Mouse (Mus musculus) cerebellum, adult 18-20 months (tissue): ENCODE results near the gene Wfdc8.

Source experiments
- DNase-seq, 2 experiments: peaks; one replicate each; pipeline ENCODE4 v3.0.0; 2021

Wfdc8 gene

DNA sequence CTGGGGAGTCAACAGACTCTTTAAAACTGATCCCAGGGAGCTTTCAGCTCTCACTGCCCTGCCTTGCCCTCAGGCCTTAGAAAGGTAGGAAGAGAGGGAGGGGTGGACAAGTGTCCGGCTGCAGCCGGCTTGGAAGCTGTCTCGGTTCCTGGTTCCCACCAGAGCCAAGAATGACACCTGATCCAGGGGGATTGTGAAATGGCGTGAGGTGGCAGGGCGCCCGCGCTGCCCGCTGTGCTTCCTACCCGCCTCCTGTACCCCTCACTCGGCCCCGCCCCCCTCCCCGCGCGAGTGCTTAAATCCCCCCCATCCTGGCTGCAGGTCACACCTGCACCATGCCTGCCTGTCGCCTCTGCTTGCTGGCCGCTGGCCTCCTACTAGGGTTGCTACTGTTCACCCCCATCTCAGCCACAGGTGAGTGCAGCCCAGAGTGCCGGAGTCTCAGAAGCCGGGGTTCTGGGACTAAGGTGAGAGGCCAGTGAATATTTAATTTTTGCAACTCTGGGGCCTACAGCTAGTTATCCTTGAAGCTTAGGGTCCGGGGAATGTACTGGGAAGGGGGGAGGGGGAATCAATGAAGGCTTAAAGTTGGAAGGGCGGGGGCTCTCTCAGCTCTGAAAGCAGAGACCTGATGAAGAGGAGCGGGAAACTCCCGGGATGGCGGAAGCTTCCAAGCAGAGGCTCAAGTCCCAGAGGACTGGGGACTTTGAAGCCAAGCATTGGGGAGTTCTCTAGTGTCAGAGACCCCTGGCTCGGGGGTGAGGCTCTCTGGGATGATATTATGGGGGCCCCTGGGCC is 50.8 kb downstream of the Wfdc8 start, which contains the start of gene Wfdc2:
Gene Wfdc2 (plus strand): TSS at position 23 of the 798 bp plus-strand sequence.
- no peak for DNase-seq

DNA sequence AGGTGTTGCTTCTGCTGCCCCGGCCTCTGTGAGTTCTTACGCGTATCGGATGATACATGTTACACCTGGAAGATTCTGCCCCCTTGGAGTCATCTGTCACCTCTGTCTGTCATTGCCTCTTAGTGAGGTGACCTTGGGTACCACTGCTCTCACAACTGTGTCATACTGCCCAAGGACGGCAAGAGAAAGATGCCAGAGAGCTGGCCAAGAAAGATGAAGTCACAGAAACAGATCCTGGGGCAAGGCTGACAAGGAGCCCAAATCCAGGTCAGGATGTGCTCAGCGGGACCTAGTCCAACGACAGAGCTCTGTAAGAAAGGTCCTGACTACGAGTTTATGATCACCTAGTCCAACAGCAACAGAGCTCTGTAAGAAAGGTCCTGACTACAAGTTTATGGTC is 53.3 kb downstream of the Wfdc8 start:
- no peak for DNase-seq

DNA sequence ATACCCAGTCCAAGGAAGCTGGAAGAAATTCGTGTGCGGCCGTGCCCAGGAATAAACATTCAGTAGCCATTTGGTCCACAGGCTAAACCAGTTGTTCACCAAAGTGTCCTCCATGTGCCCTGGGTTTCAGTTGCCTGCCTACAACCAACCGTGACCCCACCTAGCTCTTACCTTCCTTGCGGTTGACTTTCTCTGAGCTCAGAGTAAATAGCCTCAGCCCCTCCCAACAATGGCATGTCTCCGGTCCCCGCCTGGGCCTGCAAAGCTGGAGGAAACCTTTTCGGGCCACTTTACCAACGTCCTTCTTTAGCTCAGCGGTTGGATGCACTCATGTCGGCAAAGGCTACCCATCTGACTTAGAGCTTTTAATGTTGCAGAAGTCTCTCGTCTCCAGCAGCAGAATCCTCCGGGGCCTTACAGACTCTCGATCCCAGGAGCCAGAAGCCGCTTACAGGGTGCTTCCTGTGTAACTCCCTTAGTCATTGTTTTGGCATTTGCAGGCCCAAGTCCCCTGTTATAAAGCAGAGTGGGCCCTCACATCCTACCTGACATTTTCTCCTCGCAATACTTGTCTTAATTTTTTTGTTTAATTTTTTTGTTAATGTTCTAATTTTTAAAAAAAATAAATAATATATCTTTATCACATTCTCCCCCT is 54.3 kb downstream of the Wfdc8 start:
- no peak for DNase-seq

DNA sequence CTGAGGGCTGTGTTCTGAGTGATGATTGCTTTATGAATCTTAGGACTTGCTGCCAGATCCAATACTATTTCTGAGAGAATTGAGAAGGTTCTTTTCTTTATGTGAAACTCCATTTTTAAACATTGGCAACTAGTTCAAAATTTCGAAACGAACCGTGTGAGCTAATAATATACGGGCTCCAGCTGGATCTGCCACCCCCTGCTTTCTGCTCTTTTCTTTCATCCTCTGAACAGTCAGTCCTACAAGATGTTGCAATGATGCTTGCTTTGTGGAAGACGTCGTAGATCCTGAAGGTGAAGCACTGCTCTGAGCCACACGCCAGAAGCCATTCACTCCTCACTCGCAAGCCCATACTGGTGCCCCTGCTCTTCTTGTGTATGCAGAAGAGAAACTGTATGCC is 55.0 kb downstream of the Wfdc8 start:
- no peak for DNase-seq

DNA sequence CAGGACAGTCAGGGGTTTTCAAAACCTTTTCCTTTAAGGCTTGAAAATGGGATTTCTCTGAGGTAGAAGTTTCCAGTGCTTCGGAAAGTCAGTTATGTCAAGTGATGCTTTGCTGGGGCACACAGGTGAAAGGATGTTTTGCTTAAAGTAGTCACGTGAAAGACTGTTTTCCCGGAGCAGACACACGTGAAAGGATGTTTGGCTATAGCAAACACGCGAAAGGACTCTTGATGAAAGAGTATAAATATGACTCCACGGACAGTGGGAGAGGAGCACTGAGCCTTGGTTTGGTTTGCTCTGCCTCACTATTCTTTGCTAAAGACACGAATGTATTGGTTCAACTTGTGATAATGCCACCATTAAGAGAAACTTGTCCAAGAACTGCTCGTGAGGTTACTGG is 61.9 kb downstream of the Wfdc8 start:
- no peak for DNase-seq

DNA sequence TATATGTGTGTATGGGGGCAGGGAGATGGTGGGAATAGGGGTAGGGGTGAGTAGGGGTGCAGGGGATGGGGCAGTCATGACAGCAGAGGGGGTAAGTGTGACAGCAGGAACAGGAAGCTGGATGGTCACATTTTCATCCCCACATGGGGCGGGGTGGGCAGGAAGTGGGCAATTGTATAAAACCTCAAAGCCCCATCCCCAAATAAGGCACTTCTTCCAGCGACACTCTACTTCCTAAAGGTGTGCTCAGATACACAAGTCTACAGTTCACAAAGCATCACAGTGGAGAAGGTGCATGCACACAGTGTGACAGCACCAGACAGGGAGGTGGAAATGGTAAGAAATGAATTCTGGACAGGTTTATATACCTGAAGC is 62.5 kb downstream of the Wfdc8 start:
- no peak for DNase-seq

DNA sequence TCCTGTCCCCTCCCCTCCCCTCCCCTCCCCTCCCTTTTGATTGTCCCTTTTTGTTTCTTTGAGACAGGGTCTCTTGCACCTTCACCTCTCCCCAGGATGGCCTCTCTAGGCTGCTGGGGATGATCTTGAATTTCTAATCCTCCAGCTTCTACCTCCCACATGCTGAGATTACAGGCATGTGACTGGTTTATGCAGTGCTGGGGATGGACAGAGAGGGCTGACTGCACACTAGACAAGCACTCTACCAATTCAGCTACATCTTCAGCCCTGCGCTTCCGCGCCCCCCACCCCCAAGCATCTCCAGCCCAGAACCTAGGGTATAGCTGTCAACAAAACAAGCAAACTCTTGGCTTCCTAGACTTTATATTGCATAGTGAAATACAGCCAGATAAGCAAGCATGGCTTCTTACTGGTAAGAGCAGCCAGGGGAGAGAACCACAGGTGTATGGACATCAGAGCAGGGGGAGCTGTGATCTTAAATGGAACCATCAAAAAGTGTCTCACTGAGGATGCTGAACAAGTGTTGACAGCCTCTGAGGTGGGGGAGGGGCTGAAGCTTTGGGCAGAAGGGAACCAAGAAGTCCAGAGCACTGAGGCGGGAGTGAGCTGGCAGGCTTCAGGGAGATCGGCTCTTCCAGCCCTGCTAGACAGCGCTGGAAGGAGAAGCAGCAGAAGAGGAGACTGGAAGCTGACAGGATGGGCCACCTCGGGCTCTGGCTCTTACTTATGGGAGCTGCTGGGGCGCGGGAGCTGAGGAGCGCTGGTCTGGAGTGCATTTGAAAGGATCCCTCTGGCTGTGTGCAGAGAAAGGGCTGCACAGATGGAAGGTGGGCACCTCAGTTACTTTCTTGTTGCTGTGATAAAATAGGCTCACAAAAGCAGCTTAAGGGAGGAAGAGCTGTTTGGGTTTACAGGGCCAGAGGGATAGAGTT is 63.2 kb downstream of the Wfdc8 start:
- DNase-seq = no peak

DNA sequence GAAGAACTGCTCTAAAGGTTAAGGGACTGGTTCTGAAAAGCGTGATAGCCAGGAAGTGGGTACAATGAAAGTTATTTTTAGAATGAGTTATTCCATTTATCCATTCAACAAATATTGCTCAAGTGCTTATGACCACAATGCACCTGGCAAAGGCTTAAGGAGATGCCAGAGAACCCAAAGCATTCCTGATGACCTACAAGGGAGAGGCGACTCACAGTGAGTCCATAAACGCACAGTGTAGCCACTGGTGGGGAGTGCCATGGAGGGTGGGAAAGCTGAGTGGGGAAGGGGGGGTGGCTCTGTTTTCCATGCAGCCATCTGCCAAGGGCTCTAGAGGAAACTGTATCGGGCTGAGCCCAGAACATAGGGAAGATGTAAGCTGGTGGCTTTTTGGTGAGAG is 64.1 kb downstream of the Wfdc8 start:
- DNase-seq = no peak
